In the genomic region with DNA sequence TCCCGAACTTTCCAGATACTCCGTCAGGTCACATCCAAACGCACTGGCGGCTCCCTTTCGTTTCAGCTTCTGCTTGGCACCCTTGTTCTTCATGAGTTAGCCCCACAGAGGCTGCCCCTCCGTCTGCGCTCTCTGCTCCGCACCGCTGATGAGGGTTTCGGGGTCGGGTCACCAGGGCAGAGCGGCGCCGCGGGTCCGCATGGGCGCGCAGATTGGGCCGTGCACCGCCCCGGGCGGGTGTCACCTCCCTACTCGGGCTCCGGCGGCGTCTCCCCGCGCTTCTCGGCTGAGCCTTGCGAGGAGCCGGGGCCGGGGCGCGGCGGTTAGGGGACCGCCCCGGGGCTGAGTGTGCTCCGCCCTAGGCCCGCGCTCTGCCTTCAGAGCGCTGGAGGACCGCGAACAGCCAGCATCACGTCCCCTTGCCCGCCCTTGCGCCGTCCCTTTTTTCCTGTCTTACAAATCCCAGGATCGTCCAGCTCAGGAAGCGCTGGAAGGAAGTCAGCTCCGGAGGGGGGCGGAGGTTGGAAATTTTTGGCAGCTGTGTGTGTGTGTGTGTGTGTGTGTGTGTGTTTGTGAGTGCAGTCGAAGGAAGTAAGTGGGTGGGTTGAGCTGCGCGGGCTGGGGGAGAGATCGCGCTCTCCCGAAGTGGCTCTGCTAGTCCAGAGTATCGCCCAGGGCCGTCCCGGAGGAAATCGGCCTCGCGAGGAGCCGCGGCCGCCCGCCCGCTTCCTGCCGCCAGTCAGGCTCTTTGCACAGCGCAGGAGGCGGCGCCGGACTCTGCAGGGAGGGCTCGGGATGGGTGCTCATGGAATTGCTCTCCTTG, we compare ENCODE assay signal across 8 mouse cellular contexts. TPM values are rescaled to one million over a fixed set of nuclear protein-coding genes. Genes with fewer than 3 reads are reported as not detected.
DNase-seq lines count a peak whose midpoint lies in the region; ATAC-seq and TF ChIP-seq lines count a peak whose summit lies in the region.

Gene Arhgap31 (minus strand): TSS at position 694 of the 823 bp plus-strand sequence.

- WGBS in limb, embryonic 15.5 days: under 1% methylated on average over 74 of the region's 74 CpGs
- WGBS in midbrain, embryonic 16.5 days: under 1% methylated on average over 73 of the region's 74 CpGs
- under 1% methylated on average over 72 of the region's 74 CpGs for WGBS in spleen, adult 2 months

- peak within 1 kb of the TSS; percentile 77 for H3K4me2 ChIP-seq in limb, embryonic 15.5 days
- H3K4me2 ChIP-seq in midbrain, embryonic 16.5 days (ENCODE audit: low read length): peak within 1 kb of the TSS; percentile 91

- peak; percentile 73 for TF ChIP-seq POLR2A in embryonic fibroblast, embryonic 13.5 days (IDR thresholded peaks at IDR 0.05; ENCODE audit: low read depth, low read length)
- peak; percentile 28 for TF ChIP-seq POLR2A in spleen, adult 2 months (IDR thresholded peaks at IDR 0.05; ENCODE audit: low read depth, low read length)

- H3K27me3 ChIP-seq in limb, embryonic 15.5 days: no peaks in the 10 kb centered on the region
- H3K27me3 ChIP-seq in midbrain, embryonic 16.5 days (ENCODE audit: control insufficient read depth, insufficient read depth, low read depth, low read length): no peaks in the 10 kb centered on the region
- no peaks in the 10 kb centered on the region for H3K27me3 ChIP-seq in spleen, adult 2 months (ENCODE audit: control insufficient read depth, insufficient read depth, low read length)

- H3K4me3 ChIP-seq in embryonic fibroblast, embryonic 13.5 days (ENCODE audit: insufficient read depth, low read length): peak within 1 kb of the TSS; percentile 81
- peak within 1 kb of the TSS; percentile 77 for H3K4me3 ChIP-seq in limb, embryonic 15.5 days
- peak within 1 kb of the TSS; percentile 54 for H3K4me3 ChIP-seq in midbrain, embryonic 16.5 days (ENCODE audit: low read depth, low read length)
- H3K4me3 ChIP-seq in spleen, adult 2 months (ENCODE audit: extremely low read depth, insufficient read depth, insufficient read length): peak within 1 kb of the TSS; percentile 71

- peak within 1 kb of the TSS; percentile 81 for H3K9ac ChIP-seq in limb, embryonic 15.5 days
- peak within 1 kb of the TSS; percentile 63 for H3K9ac ChIP-seq in midbrain, embryonic 16.5 days (ENCODE audit: low read depth, low read length)

- no peak for TF ChIP-seq CTCF in embryonic fibroblast, embryonic 13.5 days (IDR thresholded peaks at IDR 0.05; ENCODE audit: borderline replicate concordance, insufficient read depth, low read length)
- no peak for TF ChIP-seq CTCF in spleen, adult 2 months (IDR thresholded peaks at IDR 0.05; ENCODE audit: extremely low read depth, insufficient read depth, insufficient read length, insufficient replicate concordance)

- ATAC-seq in limb, embryonic 15.5 days (ENCODE audit: insufficient number of reproducible peaks, low FRiP score, low TSS enrichment, low read depth): peak; percentile 93
- ATAC-seq in midbrain, embryonic 16.5 days: peak; percentile 92

- DNase-seq in 3134 (ENCODE audit: extremely low read depth, insufficient read length, low spot score): peak; percentile 92
- DNase-seq in adrenal gland, postnatal 4 days (ENCODE audit: low spot score in 2 of 2): peak; percentile 60 to 61
- DNase-seq in heart, adult 9 months (ENCODE audit: low spot score in 2 of 2): peak; percentile 93 to 94
- peak; percentile 89 for DNase-seq in kidney, adult 9 months
- peak in 1 of 2 experiments; percentile 64 for DNase-seq in spleen, adult 2 months (ENCODE audit: low read depth in 1 of 2, low spot score in 2 of 2)

- H3K4me1 ChIP-seq in embryonic fibroblast, embryonic 13.5 days (ENCODE audit: control insufficient read depth, insufficient read depth, low read length): 0 out of 2 replicates have a peak, but pooled peaks cover 3% of the 10 kb centered on the region
- H3K4me1 ChIP-seq in limb, embryonic 15.5 days: peaks cover 29% of the 10 kb centered on the region; the same call in 1 of the 2 replicates
- H3K4me1 ChIP-seq in midbrain, embryonic 16.5 days (ENCODE audit: control insufficient read depth, insufficient read depth, low read length): peaks cover 5% of the 10 kb centered on the region; the same call in 1 of the 2 replicates
- peaks cover 10% of the 10 kb centered on the region; the same call in 1 of the 2 replicates for H3K4me1 ChIP-seq in spleen, adult 2 months (ENCODE audit: control insufficient read depth, insufficient read depth, insufficient read length)

- no peaks in the 10 kb centered on the region for H3K36me3 ChIP-seq in limb, embryonic 15.5 days
- H3K36me3 ChIP-seq in midbrain, embryonic 16.5 days (ENCODE audit: control insufficient read depth, insufficient read depth, low read length): no peaks in the 10 kb centered on the region
- H3K36me3 ChIP-seq in spleen, adult 2 months (ENCODE audit: control insufficient read depth, insufficient read depth, low read length): no peaks in the 10 kb centered on the region

- H3K27ac ChIP-seq in embryonic fibroblast, embryonic 13.5 days (ENCODE audit: insufficient read depth, low read length): peak within 1 kb of the TSS; percentile 94
- peak within 1 kb of the TSS; percentile 96 for H3K27ac ChIP-seq in limb, embryonic 15.5 days
- peak within 1 kb of the TSS; percentile 54 for H3K27ac ChIP-seq in midbrain, embryonic 16.5 days (ENCODE audit: low read length)
- H3K27ac ChIP-seq in spleen, adult 2 months (ENCODE audit: insufficient read depth, low read length): peak within 1 kb of the TSS; percentile 83

- H3K9me3 ChIP-seq in limb, embryonic 15.5 days: no peaks in the 10 kb centered on the region
- no peaks in the 10 kb centered on the region for H3K9me3 ChIP-seq in midbrain, embryonic 16.5 days (replicated peaks; ENCODE audit: control insufficient read depth, low read length, poor library complexity, severe bottlenecking)

RNA-seq across cellular contexts. Expression of gene Arhgap31, which starts in this region (rescaled TPM):
- total RNA-seq in adrenal gland, postnatal 4 days (2021): 10 to 100 TPM; 31.3 to 31.4 TPM
- polyA plus RNA-seq in embryonic fibroblast, embryonic 13.5 days (2011; ENCODE audit: insufficient read length, low read depth, missing spikeins): 27.7 and 31.1 TPM in 2 replicates
- polyA plus RNA-seq in limb, embryonic 15.5 days (2015; fragmentation: Nextera tagmentation; extraction: Ambion mirVana): 14.5 and 16.2 TPM in 2 replicates
- polyA plus RNA-seq in midbrain, embryonic 16.5 days (2015; fragmentation: Nextera tagmentation; extraction: Ambion mirVana): 3.7 and 4.1 TPM in 2 replicates
- polyA plus RNA-seq in spleen, adult 2 months (2012; rRNA removed): 3.7 and 3.8 TPM in 2 replicates
